Mouse (Mus musculus): ENCODE results near the gene Reln. TPM values are rescaled to one million over a fixed set of nuclear protein-coding genes. Genes with fewer than 3 reads are reported as not detected.

The Reln gene
- total and polyA plus RNA-seq, 2 experiments: 40.5 to 78.3 TPM

DNA sequence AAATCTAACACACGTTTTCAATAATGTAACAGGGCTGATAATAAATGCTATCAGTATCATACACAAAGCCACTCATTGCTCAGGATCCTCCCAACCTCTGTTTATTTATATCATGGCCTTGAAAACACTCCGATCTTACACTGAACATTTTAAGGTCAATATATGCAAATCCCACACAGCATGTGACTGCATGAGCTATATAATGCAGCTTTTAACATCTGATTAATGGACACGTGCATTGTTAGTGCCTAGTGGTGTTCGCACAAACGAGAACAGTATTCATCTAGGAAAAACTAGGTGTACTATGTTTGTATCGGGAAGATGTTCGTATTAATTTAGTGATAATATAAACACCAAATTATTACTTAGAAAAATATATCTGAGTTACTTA, 395.0 kb downstream of the Reln start:
- H3K27ac ChIP-seq (replicated peaks; ENCODE audit: insufficient read depth, low read depth, low read length): no peak overlapping the region
- no peak for DNase-seq (ENCODE audit: extremely low read depth, low read depth, low spot score)
- TF ChIP-seq POLR2A (IDR thresholded peaks at IDR 0.05; ENCODE audit: extremely low read depth, insufficient read depth, low read length): no peak
- TF ChIP-seq CTCF (IDR thresholded peaks at IDR 0.05; ENCODE audit: low read depth, low read length): no peak
- H3K4me1 ChIP-seq (ENCODE audit: control insufficient read depth, insufficient read depth, low read length): no peaks in the 10 kb centered on the region
- WGBS: 90% methylated on average over 7 of the region's 7 CpGs
- H3K9ac ChIP-seq (ENCODE audit: low read depth, low read length): no peak overlapping the region
- no peaks in the 10 kb centered on the region for H3K36me3 ChIP-seq (ENCODE audit: control insufficient read depth, insufficient read depth, low read length)
- no peak overlapping the region for H3K4me3 ChIP-seq (ENCODE audit: insufficient read depth, low read depth, low read length)
- no peaks in the 10 kb centered on the region for H3K79me2 ChIP-seq (ENCODE audit: control insufficient read depth, insufficient read depth, low read length)
- H3K27me3 ChIP-seq (ENCODE audit: control insufficient read depth, insufficient read depth, low read length): no peaks in the 10 kb centered on the region

- no peak for DNase-seq (ENCODE audit: extremely low read depth, low read depth, low spot score)
- TF ChIP-seq POLR2A (IDR thresholded peaks at IDR 0.05; ENCODE audit: extremely low read depth, insufficient read depth, low read length): no peak
- TF ChIP-seq CTCF (IDR thresholded peaks at IDR 0.05; ENCODE audit: low read depth, low read length): no peak
- Histone ChIP-seq H3K4me3 (ENCODE audit: insufficient read depth, low read depth, low read length) (no peak overlapping the region), H3K4me1 (ENCODE audit: control insufficient read depth, insufficient read depth, low read length) (no peaks in the 10 kb centered on the region), H3K27me3 (ENCODE audit: control insufficient read depth, insufficient read depth, low read length) (no peaks in the 10 kb centered on the region), H3K79me2 (ENCODE audit: control insufficient read depth, insufficient read depth, low read length) (no peaks in the 10 kb centered on the region), H3K9ac (ENCODE audit: low read depth, low read length) (no peak overlapping the region), H3K27ac (replicated peaks; ENCODE audit: insufficient read depth, low read depth, low read length) (no peak overlapping the region), H3K36me3 (ENCODE audit: control insufficient read depth, insufficient read depth, low read length) (no peaks in the 10 kb centered on the region)
- WGBS: 92% methylated on average over 11 of the region's 11 CpGs
These were observed 395.6 kb downstream of the Reln start for GRCm38 (mm10) chr5:21948736-21949506.

DNA sequence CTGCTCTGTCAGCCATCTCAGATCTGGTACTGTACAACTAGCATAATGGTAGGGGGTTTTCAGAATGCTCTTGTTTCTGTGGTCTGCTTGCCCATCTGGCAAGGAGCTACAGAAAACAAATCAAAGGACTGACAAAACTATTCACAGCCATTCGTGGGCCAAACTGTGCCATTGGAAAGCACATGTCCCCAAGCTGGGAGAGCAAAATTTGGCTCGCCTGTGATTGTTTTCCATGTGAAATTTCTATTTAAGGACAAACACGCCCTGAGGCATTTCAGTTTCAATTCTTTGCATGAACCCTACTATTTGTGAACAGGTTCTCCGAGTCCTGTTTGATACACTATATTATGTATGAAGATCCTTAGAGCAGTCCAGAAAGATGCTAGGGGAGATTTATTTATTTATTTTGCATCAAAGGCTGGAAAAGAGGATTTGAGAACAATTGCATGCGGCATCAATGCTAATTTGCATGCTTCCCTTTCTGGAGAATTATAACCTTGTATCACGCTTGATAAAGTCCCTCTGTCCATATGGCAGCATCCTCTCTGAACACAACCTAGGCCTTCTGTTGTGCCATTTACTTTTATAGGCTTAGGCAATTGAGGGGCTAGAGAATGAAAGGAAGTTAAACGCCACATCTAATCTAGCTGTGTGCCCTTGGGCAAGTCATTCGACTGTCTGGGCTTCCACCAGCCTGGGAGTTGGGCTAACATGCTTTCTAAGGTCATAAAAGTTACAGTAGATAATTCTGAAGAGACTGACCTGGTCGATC, 396.7 kb downstream of the Reln start:
- Histone ChIP-seq H3K27me3 (ENCODE audit: control insufficient read depth, insufficient read depth, low read length) (no peaks in the 10 kb centered on the region), H3K27ac (replicated peaks; ENCODE audit: insufficient read depth, low read depth, low read length) (no peak overlapping the region), H3K36me3 (ENCODE audit: control insufficient read depth, insufficient read depth, low read length) (no peaks in the 10 kb centered on the region), H3K4me3 (ENCODE audit: insufficient read depth, low read depth, low read length) (no peak overlapping the region), H3K4me1 (ENCODE audit: control insufficient read depth, insufficient read depth, low read length) (no peaks in the 10 kb centered on the region), H3K79me2 (ENCODE audit: control insufficient read depth, insufficient read depth, low read length) (no peaks in the 10 kb centered on the region), H3K9ac (ENCODE audit: low read depth, low read length) (no peak overlapping the region)
- 90% methylated on average over 9 of the region's 9 CpGs for WGBS
- no peak for DNase-seq (ENCODE audit: extremely low read depth, low read depth, low spot score)
- TF ChIP-seq POLR2A (IDR thresholded peaks at IDR 0.05; ENCODE audit: extremely low read depth, insufficient read depth, low read length) (no peak), CTCF (IDR thresholded peaks at IDR 0.05; ENCODE audit: low read depth, low read length) (no peak)

- no peak overlapping the region for H3K27ac ChIP-seq (replicated peaks; ENCODE audit: insufficient read depth, low read depth, low read length)
- DNase-seq (ENCODE audit: extremely low read depth, low read depth, low spot score): no peak
- no peak overlapping the region for H3K4me3 ChIP-seq (ENCODE audit: insufficient read depth, low read depth, low read length)
- H3K4me1 ChIP-seq (ENCODE audit: control insufficient read depth, insufficient read depth, low read length): no peaks in the 10 kb centered on the region
- no peaks in the 10 kb centered on the region for H3K36me3 ChIP-seq (ENCODE audit: control insufficient read depth, insufficient read depth, low read length)
- H3K79me2 ChIP-seq (ENCODE audit: control insufficient read depth, insufficient read depth, low read length): no peaks in the 10 kb centered on the region
- H3K9ac ChIP-seq (ENCODE audit: low read depth, low read length): no peak overlapping the region
- WGBS: 100% methylated on average over 1 of the region's 1 CpGs
- no peaks in the 10 kb centered on the region for H3K27me3 ChIP-seq (ENCODE audit: control insufficient read depth, insufficient read depth, low read length)
- no peak for TF ChIP-seq POLR2A (IDR thresholded peaks at IDR 0.05; ENCODE audit: extremely low read depth, insufficient read depth, low read length)
- no peak for TF ChIP-seq CTCF (IDR thresholded peaks at IDR 0.05; ENCODE audit: low read depth, low read length)
These were observed 399.9 kb downstream of the Reln start for GRCm38 (mm10) chr5:21944579-21944978.

DNA sequence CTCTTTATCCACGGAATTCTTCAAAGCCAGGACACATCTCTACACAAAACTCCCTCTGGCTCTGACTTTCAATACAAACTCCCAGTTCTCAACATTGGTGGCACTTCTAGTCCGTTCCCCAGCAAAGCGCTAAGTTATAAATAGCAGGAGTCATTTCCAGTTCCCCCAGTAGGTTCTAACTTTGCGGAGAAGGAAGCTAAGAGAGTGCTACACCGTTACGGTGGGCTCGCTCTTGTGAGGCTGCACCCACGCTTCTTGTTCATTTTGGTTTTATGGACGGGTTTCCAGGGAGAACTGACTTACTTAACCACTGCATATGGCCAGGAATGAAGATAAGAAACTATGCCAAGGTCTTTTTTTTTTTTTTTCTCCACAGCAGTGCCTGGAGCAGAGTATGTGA, 405.1 kb downstream of the Reln start:
- DNase-seq (ENCODE audit: extremely low read depth, low read depth, low spot score): no peak
- Histone ChIP-seq H3K27me3 (ENCODE audit: control insufficient read depth, insufficient read depth, low read length) (no peaks in the 10 kb centered on the region), H3K9ac (ENCODE audit: low read depth, low read length) (no peak overlapping the region), H3K36me3 (ENCODE audit: control insufficient read depth, insufficient read depth, low read length) (no peaks in the 10 kb centered on the region), H3K4me1 (ENCODE audit: control insufficient read depth, insufficient read depth, low read length) (no peaks in the 10 kb centered on the region), H3K27ac (replicated peaks; ENCODE audit: insufficient read depth, low read depth, low read length) (no peak overlapping the region), H3K79me2 (ENCODE audit: control insufficient read depth, insufficient read depth, low read length) (no peaks in the 10 kb centered on the region), H3K4me3 (ENCODE audit: insufficient read depth, low read depth, low read length) (no peak overlapping the region)
- TF ChIP-seq POLR2A (IDR thresholded peaks at IDR 0.05; ENCODE audit: extremely low read depth, insufficient read depth, low read length) (no peak), CTCF (IDR thresholded peaks at IDR 0.05; ENCODE audit: low read depth, low read length) (no peak)
- WGBS: 86% methylated on average over 9 of the region's 9 CpGs

GRCm38 (mm10) chr5:21938138-21938537, 406.4 kb downstream of the Reln start:
- Histone ChIP-seq H3K4me3 (ENCODE audit: insufficient read depth, low read depth, low read length) (no peak overlapping the region), H3K27me3 (ENCODE audit: control insufficient read depth, insufficient read depth, low read length) (no peaks in the 10 kb centered on the region), H3K79me2 (ENCODE audit: control insufficient read depth, insufficient read depth, low read length) (no peaks in the 10 kb centered on the region), H3K9ac (ENCODE audit: low read depth, low read length) (no peak overlapping the region), H3K4me1 (ENCODE audit: control insufficient read depth, insufficient read depth, low read length) (no peaks in the 10 kb centered on the region), H3K36me3 (ENCODE audit: control insufficient read depth, insufficient read depth, low read length) (no peaks in the 10 kb centered on the region), H3K27ac (replicated peaks; ENCODE audit: insufficient read depth, low read depth, low read length) (no peak overlapping the region)
- WGBS: 79% methylated on average over 5 of the region's 5 CpGs
- no peak for DNase-seq (ENCODE audit: extremely low read depth, low read depth, low spot score)
- no peak for TF ChIP-seq POLR2A (IDR thresholded peaks at IDR 0.05; ENCODE audit: extremely low read depth, insufficient read depth, low read length)
- TF ChIP-seq CTCF (IDR thresholded peaks at IDR 0.05; ENCODE audit: low read depth, low read length): no peak

All from liver, adult 2 months (tissue).